Mouse (Mus musculus) neural tube, embryonic 11.5 days (tissue): ENCODE data around the gene Gm28168. TPM values are rescaled to one million over a fixed set of nuclear protein-coding genes. Genes with fewer than 3 reads are reported as not detected.
"Not testable (repeated sequence)": the region's sequence is repeated elsewhere in the genome, so short reads cannot be mapped to it uniquely, and the experiment has no call there.

ENCODE experiments used
- ATAC-seq: fragments of 200-750 bp; cut with Nextera tagmentation; 2 replicates; pipeline ENCODE4 v1.8.0; 2017; ENCODE audit warnings: moderate number of reproducible peaks, mild to moderate bottlenecking, moderate TSS enrichment, moderate library complexity; ENCODE audit not compliant: insufficient read depth, low FRiP score, low TSS enrichment
- DNase-seq: peaks from one replicate; pipeline ENCODE4 v3.0.0-alpha.2; 2015; ENCODE audit warnings: low spot score
- H3K27ac ChIP-seq: fragments of 300-500 bp; sonication (generic); 2 replicates; pipeline ENCODE4 v1.5.1; 2014; ENCODE audit warnings: low read depth, mild to moderate bottlenecking, low read length
- H3K27me3 ChIP-seq: fragments of 300-500 bp; sonication (generic); 2 replicates; pipeline ENCODE4 v1.6.1; 2014; ENCODE audit warnings: mild to moderate bottlenecking, low read length, mixed read lengths; ENCODE audit not compliant: control insufficient read depth, insufficient read depth
- H3K36me3 ChIP-seq: fragments of 300-500 bp; sonication (generic); 2 replicates; pipeline ENCODE4 v1.6.1; 2014; ENCODE audit warnings: mild to moderate bottlenecking, low read length, moderate library complexity, mixed read lengths; ENCODE audit not compliant: control insufficient read depth, insufficient read depth
- H3K4me1 ChIP-seq: fragments of 300-500 bp; sonication (generic); 2 replicates; pipeline ENCODE4 v1.6.1; 2014; ENCODE audit warnings: low read length, mixed read lengths; ENCODE audit not compliant: control insufficient read depth, insufficient read depth
- H3K4me2 ChIP-seq: fragments of 300-500 bp; sonication (generic); 2 replicates; pipeline ENCODE4 v1.6.1; 2014; ENCODE audit warnings: low read depth, mild to moderate bottlenecking, moderate library complexity
- H3K4me3 ChIP-seq: fragments of 300-500 bp; sonication (generic); 2 replicates; pipeline ENCODE4 v1.5.1; 2014; ENCODE audit warnings: low read depth, low read length
- H3K9ac ChIP-seq: fragments of 300-500 bp; sonication (generic); 2 replicates; pipeline ENCODE4 v1.6.1; 2014; ENCODE audit warnings: mild to moderate bottlenecking, low read length
- H3K9me3 ChIP-seq: fragments of 300-500 bp; sonication (generic); 2 replicates; pipeline ENCODE4 v1.6.1; 2016; ENCODE audit warnings: low read length; ENCODE audit not compliant: control insufficient read depth
- whole genome bisulfite sequencing: fragments of 180-500 bp; shearing (Covaris S2); extraction: QIAGEN DNeasy Blood & Tissue Kit; methylation state at CpG from one replicate; pipeline ENCODE4 v1.1.7; 2014; 5-methylcytosine and 5-hydroxymethylcytosine counted together
- polyA plus RNA-seq: library from polyadenylated mRNA; unstranded; fragments of >200 nt; fragmentation: Nextera tagmentation; extraction: Ambion mirVana; gene quantifications from 2 replicates; pipeline ENCODE4 v1.2.1, GENCODE M21; 2014

The Gm28168 gene
- polyA plus RNA-seq, result not detected in 2 replicates

- not testable (repeated sequence) for H3K36me3 ChIP-seq, H3K4me3 ChIP-seq, ATAC-seq, H3K9ac ChIP-seq, H3K27me3 ChIP-seq, H3K4me2 ChIP-seq, H3K4me1 ChIP-seq, H3K27ac ChIP-seq, H3K9me3 ChIP-seq, DNase-seq
- WGBS, result 43% methylated on average over 1 of the region's 1 CpGs
These were observed at the start of gene Gm28168 for GRCm38 (mm10) chr1:117927715-117928114. TSS of gene Gm28168 (plus strand) at chr1:117928015.

DNA sequence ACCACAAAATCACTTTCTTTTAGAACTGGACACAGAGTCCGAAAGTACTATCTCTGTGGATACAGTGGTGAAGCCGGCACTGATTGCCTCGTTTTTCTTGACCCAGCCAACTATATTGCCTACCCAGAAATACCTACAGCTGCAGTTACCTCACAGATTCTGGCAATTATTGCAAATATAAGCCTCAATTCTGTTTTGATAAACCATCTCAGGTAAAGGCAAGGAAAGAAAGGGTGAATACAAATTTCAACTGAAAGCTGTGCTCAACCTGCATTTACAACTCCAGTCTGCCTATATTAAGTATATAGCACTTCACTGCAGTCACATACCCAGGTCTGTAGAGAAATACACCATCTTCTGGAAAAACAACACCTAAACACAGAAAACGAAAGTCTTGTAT, 37.8 kb downstream of the Gm28168 start, which contains the start of gene Gm7145:
Gm7145 (plus strand) TSS at position 301 of the 400 bp plus-strand sequence.
- Histone ChIP-seq H3K9me3 (no peaks in the 10 kb centered on the region), H3K4me3 (no peak within 1 kb of the TSS), H3K4me1 (no peaks in the 10 kb centered on the region), H3K4me2 (no peak within 1 kb of the TSS), H3K27me3 (no peaks in the 10 kb centered on the region), H3K36me3 (no peaks in the 10 kb centered on the region), H3K9ac (no peak within 1 kb of the TSS), H3K27ac (no peak within 1 kb of the TSS)
- DNase-seq, result no peak
- 80% methylated on average over 4 of the region's 4 CpGs for WGBS
- ATAC-seq, result no peak

Other genes with a start within 250 kb of the Gm28168 start
- gene Gm28363, start 230.9 kb upstream of the Gm28168 start, polyA plus RNA-seq, result not detected in 2 replicates
- gene B020011L13Rik, start 146.9 kb upstream of the Gm28168 start, polyA plus RNA-seq, result not detected in 2 replicates
- gene Gm28360, start 97.9 kb upstream of the Gm28168 start, polyA plus RNA-seq, result not detected in 2 replicates
- not detected in 2 replicates for gene Gm7145, start 37.9 kb downstream of the Gm28168 start, polyA plus RNA-seq
- 0.27 and 0.38 TPM in 2 replicates for gene Gm29106, start 248.5 kb downstream of the Gm28168 start, polyA plus RNA-seq